Mouse (Mus musculus): ENCODE data around the gene Tial1. TPM values are rescaled to one million over a fixed set of nuclear protein-coding genes. Genes with fewer than 3 reads are reported as not detected.

Gene Tial1
- polyA plus RNA-seq, 1 experiment from 2014 or later = 23.9 TPM

DNA sequence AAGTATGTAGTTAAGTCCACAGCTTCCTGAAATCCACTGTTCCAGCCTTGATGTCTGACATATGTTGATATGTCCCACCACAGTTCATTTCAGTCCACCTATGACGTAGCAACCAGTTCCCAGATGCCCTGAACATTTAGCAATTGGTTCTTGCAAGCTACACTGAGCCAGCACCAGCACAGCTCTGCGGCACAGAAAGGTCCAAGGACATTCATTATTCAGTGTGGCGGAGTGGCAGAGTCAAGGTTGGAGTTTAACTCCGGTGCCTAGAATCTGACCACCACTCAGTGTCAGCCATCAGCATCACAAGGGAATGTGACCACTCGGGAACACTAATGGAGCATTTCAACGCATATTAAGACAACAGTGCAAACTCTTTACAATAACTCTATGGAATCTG is 44.9 kb downstream of the Tial1 start:
- ATAC-seq (ENCODE audit: insufficient number of reproducible peaks, insufficient read depth, low FRiP score, low read depth) = no peak
- H3K27ac ChIP-seq (replicated peaks in 1 of 2; ENCODE audit: control insufficient read depth in 1 of 2, insufficient read depth in 1 of 2, low read depth in 2 of 2, low read length in 2 of 2) = no peak overlapping the region
- H3K27me3 ChIP-seq (ENCODE audit: control insufficient read depth, insufficient read depth, low read length) = peaks cover 41% of the 10 kb centered on the region
- H3K36me3 ChIP-seq (ENCODE audit: control insufficient read depth, insufficient read depth, low read length) = no peaks in the 10 kb centered on the region
- WGBS = 70% methylated on average over 6 of the region's 6 CpGs
- H3K4me1 ChIP-seq (ENCODE audit: control insufficient read depth in 2 of 2, insufficient read depth in 2 of 2, low read length in 2 of 2) = peaks cover 12 to 19% of the 10 kb centered on the region in 2 experiments
- H3K9me3 ChIP-seq (ENCODE audit: control insufficient read depth, low read length) = no peaks in the 10 kb centered on the region
- H3K9ac ChIP-seq (ENCODE audit: low read length) = no peak overlapping the region
- no peak overlapping the region for H3K4me2 ChIP-seq (ENCODE audit: low read length)
- no peak overlapping the region for H3K4me3 ChIP-seq (ENCODE audit: control insufficient read depth in 1 of 2, insufficient read depth in 1 of 2, low read depth in 1 of 2, low read length in 2 of 2)

DNA sequence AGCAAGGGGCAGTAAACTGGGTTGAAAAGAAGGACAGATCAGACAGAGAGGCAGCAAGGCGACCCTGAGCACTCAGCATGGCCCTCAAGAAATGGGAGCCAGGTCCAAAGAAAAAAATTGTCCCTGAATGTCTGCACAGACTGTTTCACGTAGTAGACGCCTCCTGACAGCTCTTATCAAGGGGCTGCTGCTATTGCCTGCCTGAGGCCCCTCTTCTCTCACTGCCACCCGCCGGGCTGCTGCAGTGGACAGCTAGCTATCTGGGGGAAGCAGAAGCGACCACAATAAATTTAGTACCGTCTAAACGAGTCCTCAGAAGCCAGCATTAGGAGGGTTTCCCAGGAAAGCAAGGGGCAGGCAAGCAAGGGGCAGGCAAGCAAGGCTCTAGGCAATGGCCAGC is 47.1 kb downstream of the Tial1 start:
- H3K4me2 ChIP-seq (ENCODE audit: low read length) = peak overlapping the region; percentile 28
- no peak overlapping the region; a peak in 1 of 4 replicates for H3K27ac ChIP-seq (replicated peaks in 1 of 2; ENCODE audit: control insufficient read depth in 1 of 2, insufficient read depth in 1 of 2, low read depth in 2 of 2, low read length in 2 of 2)
- ATAC-seq (ENCODE audit: insufficient number of reproducible peaks, insufficient read depth, low FRiP score, low read depth) = no peak
- 6% methylated on average over 8 of the region's 8 CpGs for WGBS
- H3K4me1 ChIP-seq (ENCODE audit: control insufficient read depth in 2 of 2, insufficient read depth in 2 of 2, low read length in 2 of 2) = peaks cover 12 to 19% of the 10 kb centered on the region in 2 experiments
- H3K9me3 ChIP-seq (ENCODE audit: control insufficient read depth, low read length) = no peaks in the 10 kb centered on the region
- no peaks in the 10 kb centered on the region for H3K36me3 ChIP-seq (ENCODE audit: control insufficient read depth, insufficient read depth, low read length)
- no peak overlapping the region for H3K9ac ChIP-seq (ENCODE audit: low read length)
- no peak overlapping the region for H3K4me3 ChIP-seq (ENCODE audit: control insufficient read depth in 1 of 2, insufficient read depth in 1 of 2, low read depth in 1 of 2, low read length in 2 of 2)
- H3K27me3 ChIP-seq (ENCODE audit: control insufficient read depth, insufficient read depth, low read length) = peaks cover 29% of the 10 kb centered on the region

DNA sequence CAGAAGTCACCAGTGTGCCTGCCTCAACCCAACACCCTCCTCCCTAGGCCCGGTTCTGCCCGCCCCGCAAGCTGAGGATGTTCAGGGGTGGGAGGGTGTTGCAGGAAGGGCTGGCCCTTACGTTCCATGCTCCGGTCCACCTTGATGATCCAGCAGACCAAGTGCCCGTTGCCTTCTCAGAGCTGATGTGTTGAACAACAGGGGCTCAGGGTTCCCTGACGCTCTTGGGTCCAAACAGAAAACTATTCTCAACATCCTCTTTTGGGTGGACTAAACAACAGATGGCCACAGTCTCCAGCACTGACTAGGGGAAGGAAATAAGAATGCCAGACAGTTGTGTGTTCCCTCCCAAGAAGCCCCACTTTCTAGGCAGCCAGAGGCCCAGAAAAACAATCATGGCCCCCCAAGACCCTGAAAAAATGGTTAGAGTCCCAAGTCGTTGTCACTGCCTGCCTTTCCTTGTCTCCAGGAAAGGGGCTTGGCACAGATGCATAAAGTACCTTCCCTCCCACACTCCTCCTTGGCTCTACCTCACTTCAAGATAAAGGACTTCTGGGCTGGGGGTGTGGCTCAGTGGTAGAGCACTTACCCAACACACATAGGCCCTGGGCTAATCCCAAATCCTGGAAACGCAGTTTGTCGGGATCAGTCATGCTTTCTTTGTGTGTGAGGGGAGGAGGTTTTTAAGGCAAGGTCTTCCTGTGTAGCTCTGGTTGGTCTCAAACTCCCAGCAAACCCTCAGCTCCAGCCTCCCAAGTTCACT is 49.3 kb downstream of the Tial1 start:
- WGBS = 63% methylated on average over 10 of the region's 10 CpGs
- Histone ChIP-seq H3K4me3 (ENCODE audit: control insufficient read depth in 1 of 2, insufficient read depth in 1 of 2, low read depth in 1 of 2, low read length in 2 of 2) (no peak overlapping the region), H3K9me3 (ENCODE audit: control insufficient read depth, low read length) (0 out of 2 replicates have a peak, but pooled peaks cover 3% of the 10 kb centered on the region), H3K9ac (ENCODE audit: low read length) (no peak overlapping the region), H3K36me3 (ENCODE audit: control insufficient read depth, insufficient read depth, low read length) (no peaks in the 10 kb centered on the region), H3K27ac (replicated peaks in 1 of 2; ENCODE audit: control insufficient read depth in 1 of 2, insufficient read depth in 1 of 2, low read depth in 2 of 2, low read length in 2 of 2) (no peak overlapping the region), H3K4me2 (ENCODE audit: low read length) (no peak overlapping the region), H3K4me1 (ENCODE audit: control insufficient read depth in 2 of 2, insufficient read depth in 2 of 2, low read length in 2 of 2) (peaks cover 8 to 9% of the 10 kb centered on the region in 2 experiments), H3K27me3 (ENCODE audit: control insufficient read depth, insufficient read depth, low read length) (peaks cover 16% of the 10 kb centered on the region)
- no peak for ATAC-seq (ENCODE audit: insufficient number of reproducible peaks, insufficient read depth, low FRiP score, low read depth)

DNA sequence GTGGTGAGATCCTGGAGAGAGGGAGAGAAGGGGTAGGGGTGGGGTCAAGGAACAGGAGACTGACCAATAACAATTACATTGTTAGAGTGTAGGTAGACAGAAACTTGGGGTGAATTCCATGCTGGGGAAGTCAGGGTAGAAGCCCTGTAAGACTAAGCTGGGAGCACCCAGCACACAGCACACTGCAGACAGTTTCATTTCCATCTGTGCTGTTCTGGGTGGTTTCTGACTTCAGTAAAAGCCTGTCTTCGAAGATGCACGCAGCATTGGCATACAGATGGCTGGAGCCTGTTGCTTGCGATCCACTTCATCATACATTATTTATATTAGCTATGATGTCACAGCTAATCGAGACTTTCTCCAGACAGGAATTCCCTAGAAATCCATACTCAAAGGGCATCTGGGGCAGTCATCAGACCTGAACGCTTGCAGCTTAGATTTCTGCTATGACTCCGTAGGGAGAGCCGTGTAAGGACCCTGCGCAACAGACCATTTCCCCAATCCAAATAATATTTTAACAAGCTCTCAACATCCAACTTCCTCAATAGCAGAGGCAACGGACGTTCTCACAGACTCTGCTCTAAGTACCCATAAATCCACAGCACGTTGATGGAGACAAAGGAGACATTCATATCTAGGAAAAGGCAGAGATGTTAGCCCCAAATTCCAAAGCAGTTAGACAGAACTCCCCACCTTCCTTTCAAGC is 50.7 kb downstream of the Tial1 start:
- no peak overlapping the region for H3K27ac ChIP-seq (replicated peaks in 1 of 2; ENCODE audit: control insufficient read depth in 1 of 2, insufficient read depth in 1 of 2, low read depth in 2 of 2, low read length in 2 of 2)
- H3K36me3 ChIP-seq (ENCODE audit: control insufficient read depth, insufficient read depth, low read length) = no peaks in the 10 kb centered on the region
- H3K4me3 ChIP-seq (ENCODE audit: control insufficient read depth in 1 of 2, insufficient read depth in 1 of 2, low read depth in 1 of 2, low read length in 2 of 2) = no peak overlapping the region
- 79% methylated on average over 11 of the region's 11 CpGs for WGBS
- ATAC-seq (ENCODE audit: insufficient number of reproducible peaks, insufficient read depth, low FRiP score, low read depth) = no peak
- H3K4me2 ChIP-seq (ENCODE audit: low read length) = no peak overlapping the region
- 0 out of 2 replicates have a peak, but pooled peaks cover 3% of the 10 kb centered on the region for H3K9me3 ChIP-seq (ENCODE audit: control insufficient read depth, low read length)
- peaks cover 8 to 9% of the 10 kb centered on the region in 2 experiments for H3K4me1 ChIP-seq (ENCODE audit: control insufficient read depth in 2 of 2, insufficient read depth in 2 of 2, low read length in 2 of 2)
- no peak overlapping the region for H3K9ac ChIP-seq (ENCODE audit: low read length)
- H3K27me3 ChIP-seq (ENCODE audit: control insufficient read depth, insufficient read depth, low read length) = 0 out of 2 replicates have a peak, but pooled peaks cover 2% of the 10 kb centered on the region

DNA sequence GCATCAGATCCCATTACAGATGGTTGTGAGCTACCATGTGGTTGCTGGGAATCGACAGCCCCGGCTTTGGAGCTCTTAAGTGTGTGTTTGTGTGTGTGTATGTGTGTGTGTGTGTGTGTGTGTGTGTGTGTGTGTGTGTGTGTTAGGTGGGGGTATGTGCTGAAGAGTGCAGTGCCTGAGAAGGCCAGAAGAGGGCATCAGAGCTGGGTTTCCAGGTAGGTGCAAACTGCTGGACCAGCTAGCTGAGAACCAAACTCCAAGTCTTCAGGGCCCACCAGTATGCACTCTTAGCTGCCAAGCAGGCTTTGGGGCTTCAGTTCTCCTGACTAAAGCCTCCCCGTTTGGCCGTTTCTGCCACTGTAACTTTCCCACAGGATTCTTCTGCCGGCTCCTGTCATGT is 53.3 kb downstream of the Tial1 start:
- 95% methylated on average over 5 of the region's 5 CpGs for WGBS
- ATAC-seq (ENCODE audit: insufficient number of reproducible peaks, insufficient read depth, low FRiP score, low read depth) = no peak

DNA sequence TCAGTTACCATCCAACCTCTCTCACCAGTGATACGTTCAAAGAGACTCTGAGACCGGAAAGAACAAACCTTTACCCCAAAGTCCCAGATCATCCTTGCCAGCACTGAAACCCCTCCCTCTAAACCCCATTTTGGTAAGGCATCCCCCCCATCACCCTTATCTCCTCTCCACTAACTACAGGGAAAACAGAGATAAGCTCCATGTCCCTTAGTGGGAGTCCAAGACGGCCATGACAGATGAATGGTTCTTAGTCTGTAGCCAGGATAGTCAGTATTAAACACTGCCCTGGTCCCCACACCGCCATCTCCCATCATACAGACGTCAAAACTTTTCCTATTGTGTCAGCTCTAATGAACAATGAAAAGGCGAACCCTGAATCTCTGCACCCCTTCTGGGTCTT is 57.5 kb downstream of the Tial1 start:
- Histone ChIP-seq H3K27me3 (ENCODE audit: control insufficient read depth, insufficient read depth, low read length) (no peaks in the 10 kb centered on the region), H3K9ac (ENCODE audit: low read length) (no peak overlapping the region), H3K4me2 (ENCODE audit: low read length) (no peak overlapping the region), H3K27ac (replicated peaks in 1 of 2; ENCODE audit: control insufficient read depth in 1 of 2, insufficient read depth in 1 of 2, low read depth in 2 of 2, low read length in 2 of 2) (no peak overlapping the region), H3K4me3 (ENCODE audit: control insufficient read depth in 1 of 2, insufficient read depth in 1 of 2, low read depth in 1 of 2, low read length in 2 of 2) (no peak overlapping the region), H3K9me3 (ENCODE audit: control insufficient read depth, low read length) (0 out of 2 replicates have a peak, but pooled peaks cover 3% of the 10 kb centered on the region), H3K4me1 (ENCODE audit: control insufficient read depth in 2 of 2, insufficient read depth in 2 of 2, low read length in 2 of 2) (no peaks in the 10 kb centered on the region), H3K36me3 (ENCODE audit: control insufficient read depth, insufficient read depth, low read length) (no peaks in the 10 kb centered on the region)
- WGBS = 74% methylated on average over 6 of the region's 6 CpGs
- no peak for ATAC-seq (ENCODE audit: insufficient number of reproducible peaks, insufficient read depth, low FRiP score, low read depth)

More for the DNA sequence above, 53.3 kb downstream of the Tial1 start:
- Histone ChIP-seq H3K27ac (replicated peaks in 1 of 2; ENCODE audit: control insufficient read depth in 1 of 2, insufficient read depth in 1 of 2, low read depth in 2 of 2, low read length in 2 of 2) (no peak overlapping the region), H3K4me2 (ENCODE audit: low read length) (no peak overlapping the region), H3K27me3 (ENCODE audit: control insufficient read depth, insufficient read depth, low read length) (no peaks in the 10 kb centered on the region), H3K4me1 (ENCODE audit: control insufficient read depth in 2 of 2, insufficient read depth in 2 of 2, low read length in 2 of 2) (no peaks in the 10 kb centered on the region), H3K9me3 (ENCODE audit: control insufficient read depth, low read length) (0 out of 2 replicates have a peak, but pooled peaks cover 3% of the 10 kb centered on the region), H3K4me3 (ENCODE audit: control insufficient read depth in 1 of 2, insufficient read depth in 1 of 2, low read depth in 1 of 2, low read length in 2 of 2) (no peak overlapping the region), H3K9ac (ENCODE audit: low read length) (no peak overlapping the region), H3K36me3 (ENCODE audit: control insufficient read depth, insufficient read depth, low read length) (no peaks in the 10 kb centered on the region)

DNA sequence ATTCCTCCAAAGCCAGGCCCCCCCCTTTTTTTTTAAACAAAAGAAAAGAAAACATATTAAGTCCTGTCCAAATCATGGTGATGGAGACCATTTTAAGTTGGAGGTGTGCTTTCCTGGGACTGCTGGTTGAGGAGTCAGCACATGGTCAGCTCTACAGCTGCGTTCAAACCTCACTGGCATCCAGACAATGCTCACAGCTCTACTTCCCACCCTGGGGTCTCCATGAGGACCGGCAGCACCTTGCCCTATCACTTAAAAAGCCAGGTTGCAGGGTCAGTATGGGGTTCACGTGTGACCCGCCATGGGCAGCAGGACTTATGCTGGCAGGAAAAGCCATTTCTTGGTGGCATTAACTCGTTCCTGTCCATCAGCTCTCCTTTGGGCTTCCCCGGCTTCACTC is 57.9 kb downstream of the Tial1 start:
- no peak overlapping the region for H3K4me2 ChIP-seq (ENCODE audit: low read length)
- 65% methylated on average over 6 of the region's 6 CpGs for WGBS

More for the DNA sequence above, 57.9 kb downstream of the Tial1 start:
- no peak for ATAC-seq (ENCODE audit: insufficient number of reproducible peaks, insufficient read depth, low FRiP score, low read depth)
- no peaks in the 10 kb centered on the region for H3K27me3 ChIP-seq (ENCODE audit: control insufficient read depth, insufficient read depth, low read length)
- no peaks in the 10 kb centered on the region for H3K36me3 ChIP-seq (ENCODE audit: control insufficient read depth, insufficient read depth, low read length)
- H3K27ac ChIP-seq (replicated peaks in 1 of 2; ENCODE audit: control insufficient read depth in 1 of 2, insufficient read depth in 1 of 2, low read depth in 2 of 2, low read length in 2 of 2) = no peak overlapping the region
- no peaks in the 10 kb centered on the region for H3K4me1 ChIP-seq (ENCODE audit: control insufficient read depth in 2 of 2, insufficient read depth in 2 of 2, low read length in 2 of 2)
- 0 out of 2 replicates have a peak, but pooled peaks cover 3% of the 10 kb centered on the region for H3K9me3 ChIP-seq (ENCODE audit: control insufficient read depth, low read length)
- no peak overlapping the region for H3K9ac ChIP-seq (ENCODE audit: low read length)
- no peak overlapping the region for H3K4me3 ChIP-seq (ENCODE audit: control insufficient read depth in 1 of 2, insufficient read depth in 1 of 2, low read depth in 1 of 2, low read length in 2 of 2)

Measured in heart, embryonic 14.5 days (tissue).